Mouse (Mus musculus) cerebellum, adult 11-12 months (tissue): ENCODE measurements around the gene Gys1.
"Not testable (repeated sequence)": the region's sequence is repeated elsewhere in the genome, so short reads cannot be mapped to it uniquely, and the experiment has no call there.

ENCODE experiments used
- DNase-seq: peaks from one replicate; pipeline ENCODE4 v3.0.0; 2022

Gene Gys1

GRCm38 (mm10) chr7:45481374-45481927, 46.8 kb downstream of the Gys1 start, which contains the start of gene Tulp2:
TSS of gene Tulp2 (plus strand) at chr7:45481877.
- peak; percentile 74 for DNase-seq

- no peak for DNase-seq
Measured at GRCm38 (mm10) chr7:45482166-45482565, 47.5 kb downstream of the Gys1 start.

GRCm38 (mm10) chr7:45484985-45485384, 50.3 kb downstream of the Gys1 start:
- not testable (repeated sequence) for DNase-seq

GRCm38 (mm10) chr7:45486158-45486557, 51.5 kb downstream of the Gys1 start:
- no peak for DNase-seq

GRCm38 (mm10) chr7:45486761-45487415, 52.2 kb downstream of the Gys1 start, which contains the start of gene Gm45808:
TSS of gene Gm45808 (minus strand) at chr7:45486811.
- DNase-seq = peak; percentile 28

GRCm38 (mm10) chr7:45487861-45488292, 53.2 kb downstream of the Gys1 start:
- peak; percentile 35 for DNase-seq

GRCm38 (mm10) chr7:45488293-45489204, 53.9 kb downstream of the Gys1 start, which contains the start of gene Dhdh:
TSS of gene Dhdh (minus strand) at chr7:45488805.
- DNase-seq = peak; percentile 77

GRCm38 (mm10) chr7:45489578-45489977, 54.9 kb downstream of the Gys1 start:
- DNase-seq = no peak

- DNase-seq = no peak
Measured at GRCm38 (mm10) chr7:45490822-45491221, 56.2 kb downstream of the Gys1 start.

- DNase-seq = no peak
Measured at GRCm38 (mm10) chr7:45491264-45491663, 56.6 kb downstream of the Gys1 start.

- peak; percentile 54 for DNase-seq
Measured at GRCm38 (mm10) chr7:45492225-45492844, 57.7 kb downstream of the Gys1 start.

GRCm38 (mm10) chr7:45492951-45493350, 58.3 kb downstream of the Gys1 start:
- DNase-seq = peak; percentile 90

GRCm38 (mm10) chr7:45494548-45494947, 59.9 kb downstream of the Gys1 start:
- DNase-seq = peak; percentile 49

- no peak for DNase-seq
Measured at GRCm38 (mm10) chr7:45498427-45498826, 63.8 kb downstream of the Gys1 start.
